Mouse (Mus musculus): ENCODE results near the gene 3110082I17Rik.
A peak's percentile ranks its signal among the peaks of the same experiment; 100 is the strongest.
"Not testable (repeated sequence)": the region's sequence is repeated elsewhere in the genome, so short reads cannot be mapped to it uniquely, and the experiment has no call there.

Gene 3110082I17Rik

DNA sequence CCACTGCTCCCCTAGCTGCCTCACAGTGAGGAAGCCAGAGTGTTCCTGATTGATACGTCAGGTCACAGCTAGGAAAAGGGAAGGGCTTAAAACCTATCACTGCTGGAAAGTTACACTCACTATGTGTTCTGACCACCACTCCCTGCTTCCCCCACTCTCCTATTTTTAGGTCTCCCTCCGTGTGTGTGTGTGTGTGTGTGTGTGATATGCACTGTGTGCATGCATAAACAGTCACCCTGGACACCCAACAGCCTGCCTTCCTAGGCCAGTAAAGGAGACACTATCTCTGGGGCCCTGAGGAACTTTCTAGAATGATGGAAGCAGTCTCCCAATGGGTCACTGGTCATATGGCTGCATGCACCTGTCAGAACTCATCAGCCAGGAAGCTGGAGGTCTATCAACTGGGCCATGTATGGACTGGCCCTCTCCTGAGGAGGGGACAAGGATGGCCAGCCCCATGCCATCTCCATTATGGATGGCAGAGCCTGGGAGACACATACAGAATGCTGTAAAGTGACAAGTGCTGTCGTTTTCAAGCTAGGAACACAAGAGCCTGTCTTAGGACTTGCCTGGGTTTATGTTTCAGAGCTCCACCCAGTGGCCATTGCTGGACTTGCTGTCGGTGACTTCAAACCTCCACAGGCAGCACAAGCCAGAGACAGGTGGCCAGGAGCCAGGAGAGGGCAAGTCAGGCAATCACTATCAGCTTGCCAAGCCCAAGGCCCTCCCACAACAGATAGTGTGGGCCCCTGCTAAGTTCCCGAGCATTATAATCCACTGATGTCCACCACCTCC is 62.2 kb downstream of the 3110082I17Rik start:
- peak; percentile 80 for DNase-seq (ENCODE audit: low read depth, low spot score)

DNA sequence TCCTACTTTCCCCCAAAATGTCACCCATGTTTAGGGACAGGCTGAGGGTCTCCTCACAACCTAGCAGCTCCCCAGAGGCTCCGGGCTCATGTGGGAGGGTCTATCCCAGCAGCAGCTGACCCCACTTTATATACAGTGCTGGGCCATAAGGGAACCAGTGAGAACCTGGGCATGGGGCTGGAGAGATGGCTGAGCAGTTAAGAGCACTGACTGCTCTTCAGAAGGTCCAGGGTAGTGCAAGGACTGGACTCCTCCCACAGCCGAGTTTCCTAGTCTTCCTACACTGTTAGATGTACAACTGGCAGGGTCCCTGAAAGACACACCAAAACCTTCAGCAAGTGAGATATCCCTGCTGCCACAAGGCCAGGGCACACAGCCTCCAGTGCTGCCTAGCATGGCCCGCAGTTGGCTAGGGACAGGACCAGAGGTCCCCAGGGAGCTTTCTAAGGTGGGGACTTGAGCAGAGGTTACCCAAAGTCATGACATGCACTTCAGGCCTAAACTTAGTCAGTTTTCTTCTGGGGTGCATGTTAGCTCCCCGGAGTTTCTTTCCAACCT is 62.9 kb downstream of the 3110082I17Rik start:
- no peak for DNase-seq (ENCODE audit: low read depth, low spot score)

DNA sequence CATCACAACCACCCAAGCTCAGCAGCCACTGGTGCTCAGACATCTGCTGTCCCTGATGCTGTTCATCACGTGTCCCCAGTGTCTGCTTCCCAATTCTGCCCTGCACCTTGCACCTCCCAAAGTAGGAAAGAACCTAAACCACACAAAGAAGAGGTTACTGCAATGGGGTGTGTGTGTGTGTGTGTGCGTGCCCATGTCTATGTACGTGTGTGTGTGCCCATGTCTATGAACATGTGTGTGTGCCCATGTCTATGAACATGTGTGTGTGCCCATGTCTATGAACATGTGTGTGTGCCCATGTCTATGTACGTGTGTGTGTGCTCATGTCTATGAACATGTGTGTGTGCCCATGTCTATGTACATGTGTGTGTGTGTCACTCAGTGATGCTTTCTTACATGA is 64.8 kb downstream of the 3110082I17Rik start:
- DNase-seq (ENCODE audit: low read depth, low spot score) = no peak

DNA sequence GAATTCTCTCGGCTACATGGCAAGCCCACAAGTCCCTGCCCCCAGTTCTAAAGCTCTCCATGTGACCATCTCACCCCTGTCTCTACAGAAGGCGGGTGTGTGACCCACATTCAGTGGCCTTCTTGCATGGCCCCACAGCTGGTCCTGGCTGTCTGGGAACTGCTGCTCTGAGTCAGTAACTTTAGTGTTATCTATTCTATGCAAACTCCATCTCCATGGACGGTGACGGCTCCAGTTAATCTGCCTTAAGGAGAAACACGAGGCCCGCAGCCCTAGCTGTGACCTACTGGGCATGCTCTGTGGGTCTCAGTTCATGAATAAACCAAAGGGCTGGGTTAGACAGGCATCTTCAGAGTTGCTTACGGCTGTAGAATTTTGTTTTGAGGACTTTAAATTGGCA is 65.9 kb downstream of the 3110082I17Rik start:
- no peak for DNase-seq (ENCODE audit: low read depth, low spot score)

DNA sequence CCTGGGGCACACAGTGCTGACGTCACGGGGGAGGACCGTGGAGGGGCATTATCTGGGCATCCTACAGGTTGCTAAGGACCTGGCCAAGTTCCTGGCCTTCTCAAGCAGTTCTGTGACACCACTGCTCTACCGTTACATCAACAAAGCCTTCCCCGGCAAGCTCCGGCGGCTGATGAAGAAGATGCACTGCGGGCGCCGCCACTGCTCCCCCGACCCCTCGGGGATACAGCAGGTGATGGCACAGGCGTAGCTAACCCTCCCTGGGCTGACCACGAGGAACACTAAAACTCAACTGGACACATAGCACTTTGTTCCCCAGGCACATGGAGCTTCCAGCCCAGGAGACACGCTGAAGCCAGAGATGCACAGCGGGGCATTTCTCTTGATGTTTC is 67.1 kb downstream of the 3110082I17Rik start:
- no peak for DNase-seq (ENCODE audit: low read depth, low spot score)

DNA sequence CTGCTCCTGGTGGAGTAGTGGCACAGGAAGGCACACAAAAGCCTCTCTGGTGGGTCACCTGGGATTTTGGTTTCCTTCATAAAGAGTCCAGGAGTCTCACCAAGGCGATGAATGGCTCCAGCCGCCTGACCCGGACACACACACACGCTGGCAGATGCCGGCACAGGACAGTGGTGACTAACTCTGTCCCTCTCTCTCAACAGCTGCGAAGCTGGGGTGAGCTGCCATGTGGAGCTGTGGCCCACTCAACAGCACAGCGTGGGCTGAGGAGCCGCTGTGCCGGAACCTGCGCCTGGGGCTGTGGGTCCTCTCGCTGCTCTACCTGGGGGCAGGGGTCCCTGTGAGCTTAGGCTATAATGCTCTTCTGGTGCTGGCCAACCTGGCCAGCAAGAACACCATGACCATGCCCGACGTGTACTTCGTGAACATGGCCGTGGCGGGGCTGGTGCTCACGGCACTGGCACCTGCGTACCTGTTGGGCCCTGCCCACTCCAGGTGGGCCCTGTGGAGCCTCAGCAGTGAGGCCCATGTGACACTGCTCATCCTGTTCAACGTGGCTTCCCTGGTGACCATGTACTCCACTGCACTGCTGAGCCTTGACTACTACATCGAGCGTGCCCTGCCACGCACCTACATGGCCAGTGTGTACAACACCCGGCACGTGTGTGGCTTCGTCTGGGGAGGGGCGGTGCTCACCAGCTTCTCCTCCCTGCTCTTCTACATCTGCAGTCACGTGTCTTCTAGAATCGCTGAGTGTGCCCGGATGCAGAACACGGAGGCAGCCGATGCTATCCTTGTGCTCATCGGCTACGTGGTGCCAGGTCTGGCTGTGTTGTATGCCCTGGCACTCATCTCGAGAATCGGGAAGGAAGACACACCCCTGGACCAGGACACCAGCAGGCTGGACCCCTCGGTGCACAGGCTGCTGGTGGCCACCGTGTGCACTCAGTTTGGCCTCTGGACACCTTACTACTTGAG is 67.8 kb downstream of the 3110082I17Rik start:
- peak; percentile 25 for DNase-seq (ENCODE audit: low read depth, low spot score)

DNA sequence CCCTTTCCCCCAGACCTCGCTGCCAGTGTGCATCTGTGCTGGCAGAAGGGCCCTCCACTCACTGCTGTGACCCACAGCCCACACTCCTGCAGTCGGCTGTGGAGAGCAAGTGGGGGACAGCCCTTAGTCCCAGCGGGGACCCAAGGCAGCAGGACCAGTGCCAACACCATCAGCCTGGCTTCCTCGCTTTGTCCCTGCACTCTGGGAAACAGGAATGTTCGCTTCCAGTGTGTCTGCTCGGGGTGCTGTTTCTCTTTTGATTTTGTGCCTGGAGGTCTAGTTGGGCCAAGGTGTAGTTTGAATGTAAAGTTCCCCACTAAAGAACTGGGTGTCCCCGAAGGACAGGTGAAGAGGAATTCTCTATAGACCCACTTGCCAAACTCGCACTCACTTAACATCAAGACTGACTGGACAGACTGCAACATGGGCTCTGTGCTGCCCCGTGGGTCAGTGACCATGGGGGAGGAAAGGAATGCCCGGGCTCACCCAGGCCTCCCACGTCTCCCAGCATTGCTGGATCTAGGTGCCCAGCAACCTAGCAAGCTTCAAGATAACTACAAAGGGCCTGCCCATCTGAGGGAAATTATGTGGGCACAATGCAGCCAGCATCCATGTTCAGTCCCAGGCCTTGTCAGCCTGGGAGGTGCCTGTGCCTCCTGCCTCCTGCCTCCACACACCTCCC is 68.9 kb downstream of the 3110082I17Rik start:
- no peak for DNase-seq (ENCODE audit: low read depth, low spot score)

DNA sequence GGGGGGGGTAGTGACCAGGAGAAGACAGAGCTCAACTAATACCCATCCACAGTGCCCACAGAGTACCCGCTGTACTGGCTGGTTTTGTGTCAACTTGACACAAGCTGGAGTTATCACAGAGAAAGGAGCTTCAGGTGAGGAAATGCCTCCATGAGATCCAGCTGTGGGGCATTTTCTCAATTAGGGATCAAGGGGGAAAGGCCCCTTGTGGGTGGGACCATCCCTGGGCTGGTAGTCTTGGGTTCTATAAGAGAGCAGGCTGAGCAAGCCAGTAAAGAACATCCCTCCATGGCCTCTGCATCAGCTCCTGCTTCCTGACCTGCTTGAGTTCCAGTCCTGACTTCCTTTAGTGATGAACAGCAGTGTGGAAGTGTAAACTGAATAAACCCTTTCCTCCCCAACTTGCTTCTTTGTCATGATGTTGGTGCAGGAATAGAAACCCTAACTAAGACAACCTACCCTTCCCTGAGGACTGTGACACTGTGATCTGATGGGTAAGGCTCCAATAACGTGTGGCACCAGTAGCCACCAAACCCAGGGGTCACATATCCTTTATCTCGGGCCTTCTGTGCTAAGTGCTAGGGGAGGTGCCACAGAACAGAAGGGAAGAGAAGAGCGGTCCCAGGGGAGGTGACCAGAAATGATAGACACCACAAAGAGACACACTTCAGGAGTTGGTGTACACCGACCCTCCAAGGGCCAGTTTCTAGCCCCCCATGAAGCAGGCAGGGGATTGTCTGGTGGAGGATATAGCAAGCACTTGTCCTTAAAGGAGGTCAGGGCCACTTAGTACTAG is 69.8 kb downstream of the 3110082I17Rik start:
- not testable (repeated sequence) for DNase-seq (ENCODE audit: low read depth, low spot score)

DNA sequence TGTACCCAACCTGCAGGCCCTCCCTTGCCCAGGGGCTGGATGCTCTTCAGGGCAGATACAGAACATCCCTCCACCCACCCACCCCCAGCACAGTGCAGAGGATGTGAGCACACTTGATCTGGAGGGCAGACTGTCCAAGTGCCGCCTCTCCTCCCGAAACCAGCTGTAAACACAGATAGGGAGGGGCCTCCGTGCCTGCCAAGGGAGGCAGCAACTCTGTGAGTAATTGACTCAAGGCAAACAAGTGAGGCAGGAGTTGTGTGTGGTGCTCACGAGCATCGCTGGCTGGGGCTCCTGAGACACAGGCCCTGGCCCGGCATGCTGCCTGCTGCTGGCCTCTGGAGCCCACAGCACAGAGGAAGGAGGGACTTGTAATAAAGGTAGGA is 70.7 kb downstream of the 3110082I17Rik start:
- DNase-seq (ENCODE audit: low read depth, low spot score) = no peak

DNA sequence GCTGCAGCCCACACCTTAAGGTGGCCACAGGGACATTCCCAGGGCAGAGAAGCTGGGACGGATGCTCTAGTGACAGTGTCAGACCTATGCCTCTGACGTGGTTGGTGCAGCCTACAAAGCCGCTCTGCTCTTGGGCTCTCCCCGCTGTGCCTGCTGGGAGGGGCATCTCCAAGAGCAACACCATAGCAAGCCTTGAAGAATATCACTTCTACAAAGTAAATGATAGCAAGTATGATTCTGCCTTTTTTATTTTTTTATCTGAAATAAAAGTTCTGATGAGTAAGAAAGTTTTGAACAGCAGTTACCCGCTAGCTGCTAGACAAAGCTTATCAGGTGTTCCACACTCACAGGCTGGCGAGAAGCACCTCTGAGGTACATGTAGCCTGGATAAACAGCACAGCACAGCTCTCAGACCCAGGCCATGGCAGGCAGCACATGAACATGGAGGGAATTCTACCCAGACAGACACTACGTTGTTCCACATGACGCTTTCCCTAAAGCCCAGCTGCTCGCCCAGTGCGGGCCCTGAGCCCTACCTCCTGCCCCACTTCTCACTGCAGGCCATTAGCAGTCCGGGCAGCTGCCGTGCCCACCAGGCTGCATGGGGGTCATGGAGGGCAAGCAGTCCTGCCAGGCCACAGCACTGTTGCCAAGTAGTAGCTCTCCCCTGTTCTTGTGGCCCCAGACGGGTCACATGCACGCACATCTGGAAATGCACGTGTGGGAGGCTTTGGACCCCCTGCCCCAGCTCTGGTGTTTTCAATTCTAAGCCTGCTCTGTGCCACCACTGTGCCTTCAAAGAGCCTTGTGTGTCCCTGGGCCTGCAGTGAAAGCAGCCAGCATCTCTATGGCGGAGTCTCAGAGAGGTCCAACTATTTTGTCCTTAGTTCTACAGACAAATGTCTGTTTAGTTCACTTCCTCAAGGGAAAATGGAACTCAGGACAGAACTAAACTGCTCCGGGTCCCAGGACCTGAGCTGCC is 71.3 kb downstream of the 3110082I17Rik start:
- DNase-seq (ENCODE audit: low read depth, low spot score) = no peak

DNA sequence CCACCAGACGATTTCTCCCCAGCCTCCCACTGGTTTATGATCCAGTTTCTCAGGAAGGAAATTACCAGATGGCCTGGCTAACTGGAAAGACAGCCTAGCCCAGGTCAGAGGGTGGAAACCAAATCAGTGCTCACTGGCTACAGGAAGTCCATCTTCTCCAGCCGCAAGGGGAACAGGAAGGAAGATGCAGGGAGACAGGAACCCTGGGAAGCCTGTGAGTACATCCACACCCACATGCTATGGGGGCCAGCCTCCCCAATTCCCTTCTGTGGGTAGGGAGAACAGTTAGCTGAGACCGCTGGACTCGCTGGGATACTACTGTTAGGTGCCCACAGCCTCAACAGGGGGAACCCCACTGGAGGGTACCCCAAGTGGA is 72.1 kb downstream of the 3110082I17Rik start:
- DNase-seq (ENCODE audit: low read depth, low spot score) = no peak

DNA sequence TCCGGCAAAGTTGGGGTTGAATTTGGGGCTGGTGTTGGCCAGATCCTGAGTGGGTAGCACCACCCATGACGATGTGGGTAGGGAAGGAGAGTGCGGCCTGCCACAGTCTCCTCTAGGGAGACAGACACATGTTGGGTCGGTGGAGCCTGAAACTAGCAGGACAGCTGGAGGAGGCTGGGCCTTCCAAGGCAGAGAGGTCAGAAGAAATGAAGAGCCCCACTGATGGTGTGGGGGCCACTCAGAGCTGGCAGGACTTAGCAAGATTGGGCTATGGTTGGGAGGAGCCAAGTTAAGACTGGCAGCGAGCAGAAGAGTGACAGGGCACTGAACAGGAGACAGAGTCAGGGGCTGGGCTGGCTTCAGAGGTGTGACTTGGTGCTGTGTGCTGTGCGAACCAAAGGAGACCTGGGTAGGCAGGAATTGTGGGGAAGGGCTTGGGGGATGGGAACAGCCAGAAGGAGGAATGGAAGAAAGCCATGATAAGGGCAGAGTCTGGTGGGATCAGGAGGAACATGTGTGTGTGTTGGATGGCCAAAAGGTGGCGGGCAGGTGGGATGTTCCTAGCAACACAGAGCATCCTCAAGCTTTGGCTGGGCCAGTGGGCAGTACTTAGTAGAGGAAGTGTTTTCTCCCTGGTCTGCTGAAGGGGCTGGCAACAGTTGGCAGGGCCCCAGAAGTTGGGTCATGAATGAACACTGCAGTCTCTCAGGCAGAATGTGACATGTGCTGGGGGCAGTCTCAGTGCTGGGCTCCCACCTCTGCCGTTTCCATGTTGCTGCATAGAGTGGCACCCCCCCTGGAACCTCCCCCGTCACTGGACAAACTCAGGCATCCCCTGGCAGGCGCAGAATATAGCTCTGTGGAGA is 72.8 kb downstream of the 3110082I17Rik start:
- no peak for DNase-seq (ENCODE audit: low read depth, low spot score)

DNA sequence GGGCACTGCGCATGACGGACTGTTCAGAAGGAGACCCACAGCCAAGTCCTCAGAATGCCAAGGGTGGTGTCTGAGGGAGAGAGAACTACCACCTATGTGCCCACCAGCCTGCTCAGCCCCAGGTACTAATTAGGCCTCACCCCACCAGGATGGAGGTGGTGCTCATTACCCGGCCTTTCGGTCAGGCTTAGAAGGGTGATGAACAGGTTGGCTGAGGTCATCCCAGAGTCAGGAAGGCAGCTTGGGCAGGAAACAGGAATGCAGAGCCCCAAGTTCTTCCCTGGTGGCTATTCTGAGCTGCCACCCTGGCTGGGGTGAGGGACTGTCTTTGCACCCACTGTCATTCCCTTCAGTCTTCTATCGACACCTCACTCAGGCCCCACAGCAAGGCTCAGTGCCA is 74.3 kb downstream of the 3110082I17Rik start:
- no peak for DNase-seq (ENCODE audit: low read depth, low spot score)

DNA sequence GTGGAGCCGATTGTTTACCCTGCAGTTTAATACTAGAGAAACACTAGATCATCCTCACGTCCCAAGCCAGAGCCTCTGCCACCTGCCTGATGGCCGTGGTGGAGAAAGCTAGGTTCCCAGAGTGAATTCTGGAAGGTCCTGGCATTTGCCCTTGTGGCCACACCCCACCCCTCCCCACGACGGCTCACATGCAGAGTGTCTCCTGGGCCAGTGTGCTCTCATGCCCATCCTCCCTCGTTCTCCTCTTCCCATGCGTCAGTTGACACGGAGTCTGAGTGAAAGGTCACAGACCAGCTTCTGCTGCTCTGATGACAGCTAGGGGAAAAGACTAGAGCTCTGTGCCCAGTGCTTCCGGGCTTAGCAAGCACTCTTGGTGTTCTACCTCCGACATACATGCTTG is 75.8 kb downstream of the 3110082I17Rik start:
- no peak for DNase-seq (ENCODE audit: low read depth, low spot score)

DNA sequence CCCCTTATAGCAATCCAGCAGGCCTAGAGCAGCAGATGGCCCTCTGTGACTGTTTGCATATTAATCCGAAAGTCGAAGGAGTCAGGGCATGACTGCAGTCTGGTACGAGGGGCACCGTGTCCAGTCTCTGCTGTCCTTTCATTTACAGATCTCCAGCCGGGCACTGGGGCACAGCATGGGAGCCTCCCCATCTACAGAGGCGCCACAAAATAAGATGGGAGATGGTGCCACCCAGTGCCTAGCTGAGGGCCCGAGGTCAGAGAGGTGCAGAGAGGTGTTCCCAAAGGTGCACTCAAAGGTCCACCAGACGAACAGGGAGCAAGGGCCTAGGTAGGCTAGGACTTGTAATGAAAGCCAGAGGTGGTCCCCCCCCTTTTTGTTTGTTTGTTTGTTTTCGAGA is 77.1 kb downstream of the 3110082I17Rik start:
- DNase-seq (ENCODE audit: low read depth, low spot score) = no peak

DNA sequence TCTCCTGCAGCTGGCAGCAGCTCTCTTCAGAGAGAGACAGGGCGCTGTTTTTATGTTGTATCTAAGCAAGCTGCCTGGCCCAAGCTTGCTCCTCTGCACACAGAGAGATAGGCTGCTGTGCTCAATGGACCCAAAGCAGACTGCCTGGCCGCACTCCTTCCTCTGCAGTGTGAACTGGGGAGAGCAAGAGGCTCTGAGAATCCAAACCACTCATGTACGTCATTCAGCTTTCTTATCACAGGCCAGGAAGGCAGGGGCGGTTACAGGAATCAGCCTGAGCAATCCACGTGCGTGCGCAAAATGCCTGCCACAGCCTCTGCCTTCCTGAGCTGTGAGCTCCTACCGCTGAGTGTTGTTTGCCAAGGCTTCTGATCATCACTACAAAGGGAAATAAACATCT is 77.6 kb downstream of the 3110082I17Rik start:
- DNase-seq (ENCODE audit: low read depth, low spot score) = no peak

DNA sequence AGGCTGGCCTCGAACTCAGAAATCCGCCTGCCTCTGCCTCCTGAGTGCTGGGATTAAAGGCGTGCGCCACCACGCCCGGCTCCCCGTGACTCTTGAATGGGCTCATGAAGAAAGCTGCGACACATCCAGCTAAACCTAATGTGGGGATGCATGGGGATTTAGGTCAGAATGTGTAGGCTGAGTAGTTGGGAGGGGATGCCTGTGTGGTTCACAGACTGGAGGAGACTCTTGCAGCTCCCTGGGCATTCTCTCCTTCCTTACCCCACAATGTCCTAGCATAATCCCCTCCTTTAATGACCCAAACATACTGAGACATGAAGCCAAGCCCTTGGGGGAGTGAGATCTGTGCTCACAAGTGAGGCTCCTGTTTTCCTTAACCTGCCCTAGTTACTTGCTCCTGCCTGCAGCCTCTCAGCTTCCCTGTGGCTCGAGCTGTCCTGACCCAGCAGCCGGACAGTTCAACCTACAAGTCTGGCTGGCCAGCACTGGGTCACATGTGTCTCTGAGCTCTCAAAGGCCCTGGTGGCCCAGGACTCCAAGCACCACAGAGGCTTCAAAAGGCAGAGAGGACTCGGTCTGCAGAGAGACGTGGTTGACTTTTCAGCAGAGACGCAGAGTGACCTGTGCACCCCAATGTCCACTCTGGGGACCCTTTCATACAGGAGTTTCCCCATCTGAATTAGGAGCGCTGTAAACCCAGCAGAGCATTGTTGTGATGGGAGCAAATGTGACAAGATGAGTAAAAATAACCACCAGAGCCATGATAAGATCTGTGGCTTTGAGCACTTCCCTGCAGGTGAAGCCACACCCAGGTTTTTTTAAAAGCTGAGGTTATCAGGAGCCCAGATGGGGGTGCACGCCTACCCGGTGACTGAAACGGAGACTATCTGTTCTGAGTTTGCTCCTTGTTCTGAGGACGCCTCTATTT is 78.5 kb downstream of the 3110082I17Rik start:
- no peak for DNase-seq (ENCODE audit: low read depth, low spot score)

All from R1 (cell line).